Mouse (Mus musculus) mature B cell (primary cell): ENCODE results near the gene Mrps7.
"Not testable (repeated sequence)": the region's sequence is repeated elsewhere in the genome, so short reads cannot be mapped to it uniquely, and the experiment has no call there.

ENCODE experiments used
- in situ Hi-C: fragments of 300-500 bp; cut with MboI; formaldehyde crosslinking; loops from 2 replicates; pipeline ENCODE4 v1.14.3; 2019

The Mrps7 gene

DNA sequence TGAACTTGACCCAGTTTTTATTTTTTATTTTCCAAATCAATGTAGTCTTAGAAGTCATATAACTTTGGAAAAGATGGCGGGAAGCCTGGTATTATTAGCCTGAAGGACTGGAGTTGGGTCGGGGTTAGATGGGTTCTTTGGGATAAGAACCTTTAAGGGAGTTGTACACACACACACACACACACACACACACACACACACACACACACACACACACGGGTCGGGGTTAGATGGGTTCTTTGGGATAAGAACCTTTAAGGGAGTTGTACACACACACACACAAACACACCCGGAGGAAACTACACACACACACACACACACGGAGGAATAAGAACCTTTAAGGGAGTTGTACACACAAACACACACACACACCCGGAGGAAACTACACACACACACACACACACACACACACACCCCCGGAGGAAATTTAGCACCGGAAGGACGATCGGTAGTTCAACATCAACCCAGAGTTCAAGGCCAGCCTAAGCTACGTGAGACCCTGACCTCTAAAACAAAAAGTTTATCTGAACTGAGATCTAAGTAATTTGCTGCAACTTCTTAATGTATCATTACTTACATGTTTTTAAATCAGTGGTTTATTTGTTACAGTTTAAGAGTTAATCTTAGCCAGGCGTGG, 24.9 kb downstream of the Mrps7 start:
- in situ Hi-C loops: no loop called here

DNA sequence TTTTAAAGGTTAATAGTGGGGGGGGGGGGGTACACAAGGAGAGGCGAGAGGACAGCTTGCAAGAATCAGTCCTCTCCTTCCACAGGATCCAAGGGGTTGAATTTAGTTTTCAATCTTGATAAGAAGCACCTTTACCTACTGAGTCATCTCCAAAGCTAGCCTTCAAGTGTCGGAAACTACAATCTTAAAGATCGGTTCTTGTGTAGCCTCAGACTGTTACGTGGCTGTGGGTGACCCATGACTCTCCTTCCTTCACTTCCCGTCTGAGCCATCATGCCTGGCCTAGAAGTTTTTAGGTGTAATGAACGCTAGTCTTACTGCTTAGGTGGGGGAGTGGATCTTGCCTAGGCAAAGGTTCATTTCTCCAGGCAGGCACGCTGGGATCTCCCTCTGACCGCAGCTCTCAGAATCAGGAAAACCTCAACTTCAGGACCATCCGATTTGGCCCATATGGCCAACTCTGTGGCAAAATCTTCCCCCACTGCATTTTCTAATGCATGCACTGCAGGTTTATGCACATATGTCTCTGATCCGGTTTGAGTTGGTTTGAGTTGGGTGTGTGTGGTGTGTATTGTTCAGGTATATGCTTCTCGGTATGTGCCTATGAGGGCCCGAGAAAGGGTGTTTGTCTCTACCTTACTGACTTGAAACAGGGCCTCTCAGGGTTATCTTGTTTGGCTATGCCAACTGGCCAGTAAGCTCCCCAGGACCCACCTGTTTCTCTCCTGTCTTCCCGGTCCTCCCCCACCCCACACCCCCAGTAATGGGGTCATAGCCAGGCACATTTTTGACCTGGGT, 26.2 kb downstream of the Mrps7 start:
- in situ Hi-C loops: no loop called here

GRCm38 (mm10) chr11:115630532-115631504, 27.1 kb downstream of the Mrps7 start:
- in situ Hi-C loops: no loop called here

GRCm38 (mm10) chr11:115631505-115631890, 27.8 kb downstream of the Mrps7 start:
- in situ Hi-C loops: no loop called here

GRCm38 (mm10) chr11:115632247-115632646, 28.5 kb downstream of the Mrps7 start:
- in situ Hi-C loops: no loop called here

DNA sequence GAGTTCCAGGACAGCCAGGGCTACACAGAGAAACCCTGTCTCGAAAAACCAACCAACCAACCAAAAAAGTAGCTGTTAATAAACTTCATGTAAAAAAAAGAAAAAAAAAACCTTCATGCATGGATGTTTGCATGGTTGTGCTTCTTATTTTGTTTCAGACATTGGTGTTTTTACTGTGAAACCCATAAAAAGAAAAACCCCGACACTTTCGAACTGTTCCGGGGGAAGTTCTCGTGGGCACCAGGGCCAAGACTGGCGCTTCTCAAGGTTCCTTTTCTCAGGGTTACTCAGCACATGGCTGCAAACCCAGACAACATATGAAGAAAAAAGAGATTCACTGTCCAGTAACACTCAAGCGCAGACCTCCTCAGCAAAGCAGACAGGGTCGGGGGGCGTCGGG, 29.1 kb downstream of the Mrps7 start:
- in situ Hi-C loops: no loop called here

DNA sequence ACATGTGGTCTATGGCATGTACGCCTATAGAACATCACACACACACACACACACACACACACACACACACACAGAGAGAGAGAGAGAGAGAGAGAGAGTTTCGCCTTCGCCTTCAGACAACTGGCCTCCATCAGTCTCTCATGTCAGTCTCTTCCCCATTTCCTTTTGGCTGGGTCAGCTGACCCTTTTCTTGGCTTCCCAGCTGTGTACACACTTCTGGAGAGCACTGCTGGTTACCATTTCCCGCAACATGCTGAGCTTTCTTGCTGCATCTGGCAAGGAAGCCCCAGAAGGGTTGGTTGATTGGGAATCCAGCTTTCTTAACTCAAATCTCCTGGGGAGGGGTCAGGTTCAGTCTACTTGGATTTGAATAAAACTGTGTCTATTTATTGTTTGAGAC, 30.4 kb downstream of the Mrps7 start:
- in situ Hi-C loops: no loop called here

GRCm38 (mm10) chr11:115635041-115635440, 31.3 kb downstream of the Mrps7 start:
- in situ Hi-C loops: no loop called here

- in situ Hi-C loops: no loop called here
Measured at GRCm38 (mm10) chr11:115635484-115635883, 31.8 kb downstream of the Mrps7 start.

- in situ Hi-C loops: no loop called here
Measured at GRCm38 (mm10) chr11:115636960-115637359, 33.2 kb downstream of the Mrps7 start.

DNA sequence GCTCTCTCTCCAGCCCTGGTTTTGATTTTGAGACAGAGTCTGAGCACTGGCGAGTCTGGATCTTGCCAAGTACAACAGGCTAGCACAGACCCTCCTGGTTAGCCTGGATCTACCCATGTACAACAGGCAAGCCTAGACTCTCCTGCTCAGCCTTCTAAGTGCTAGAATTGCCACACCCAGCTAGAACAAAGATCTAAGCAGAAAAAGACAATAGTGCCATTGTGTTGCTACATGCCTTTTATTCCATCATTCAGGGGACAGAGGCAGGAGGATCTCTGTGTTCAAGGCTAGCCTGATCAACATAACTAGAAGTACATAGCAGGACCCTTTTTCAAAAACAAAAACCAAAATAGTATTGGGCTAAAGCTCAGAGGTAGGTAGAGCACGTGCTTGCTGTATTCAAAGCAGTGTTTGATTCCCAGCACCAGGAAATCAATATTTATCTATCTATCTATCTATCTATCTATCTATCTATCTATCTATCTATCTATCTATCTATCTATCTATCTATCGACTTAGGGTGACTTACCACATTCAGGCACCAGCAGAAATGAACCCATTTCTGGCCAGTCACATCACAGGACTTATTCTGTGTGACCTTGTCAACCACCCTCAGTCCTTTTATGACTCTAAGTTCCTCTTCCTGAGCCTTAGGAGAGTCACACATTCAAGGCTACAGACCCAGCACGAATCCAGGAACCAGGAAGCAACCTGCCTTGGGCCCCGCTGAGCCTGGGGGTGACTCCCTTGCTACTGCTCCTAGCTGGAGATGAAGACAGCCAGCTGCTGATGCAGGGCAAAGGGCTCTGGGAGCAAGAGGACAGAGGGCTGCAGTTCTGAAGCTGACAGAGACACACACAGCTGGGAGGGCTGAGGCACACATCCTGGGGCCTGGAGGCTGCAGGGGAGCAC, 35.0 kb downstream of the Mrps7 start:
- in situ Hi-C loops: no loop called here

DNA sequence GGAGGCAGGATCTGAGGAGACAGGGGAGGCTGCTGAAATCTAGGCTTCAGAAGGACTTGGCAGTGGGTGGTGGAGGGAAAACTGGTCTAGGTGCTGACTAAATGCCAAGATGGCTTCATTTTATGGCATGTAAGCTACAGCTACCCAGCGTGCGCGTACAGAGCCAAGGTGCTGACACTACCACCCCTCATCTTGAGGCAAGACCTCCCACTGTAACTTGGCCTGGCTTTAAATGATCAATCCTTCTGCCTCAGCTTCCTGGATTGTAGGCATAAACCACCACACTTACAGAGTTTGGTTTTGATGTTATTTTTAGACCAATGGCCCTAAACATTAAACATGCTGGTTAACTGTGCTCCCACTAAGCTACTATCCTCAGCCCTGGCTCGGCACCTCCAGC, 35.8 kb downstream of the Mrps7 start:
- in situ Hi-C loops: no loop called here

DNA sequence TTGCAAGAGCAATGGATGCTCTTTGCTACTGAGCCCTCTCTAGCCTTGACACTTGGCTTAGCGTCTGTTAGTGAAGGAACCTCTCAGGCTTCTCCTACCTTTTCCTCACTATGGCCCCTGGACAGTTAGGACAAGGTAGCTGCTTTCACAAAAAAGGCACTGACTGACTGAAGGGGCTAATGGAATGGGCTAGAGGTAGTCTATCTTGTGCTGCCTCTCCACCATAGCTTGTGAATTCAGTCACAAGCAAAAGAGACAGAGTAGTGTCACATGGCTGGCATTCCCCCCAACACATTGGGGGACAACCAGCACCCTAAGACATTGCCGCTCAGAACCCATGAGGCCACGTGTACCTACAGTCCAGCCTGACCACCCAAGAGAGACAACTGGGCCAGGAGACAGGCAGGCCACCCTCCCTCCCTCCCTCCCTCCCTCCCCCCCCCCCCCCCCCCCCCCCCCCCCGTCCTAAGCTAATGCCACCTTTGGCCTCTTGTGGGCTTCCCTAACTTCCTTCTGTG, 36.6 kb downstream of the Mrps7 start:
- in situ Hi-C loops: loop anchor here (5.0 kb wide), 1 partner anchor 77 kb away; no protein-coding TSS in a partner anchor

DNA sequence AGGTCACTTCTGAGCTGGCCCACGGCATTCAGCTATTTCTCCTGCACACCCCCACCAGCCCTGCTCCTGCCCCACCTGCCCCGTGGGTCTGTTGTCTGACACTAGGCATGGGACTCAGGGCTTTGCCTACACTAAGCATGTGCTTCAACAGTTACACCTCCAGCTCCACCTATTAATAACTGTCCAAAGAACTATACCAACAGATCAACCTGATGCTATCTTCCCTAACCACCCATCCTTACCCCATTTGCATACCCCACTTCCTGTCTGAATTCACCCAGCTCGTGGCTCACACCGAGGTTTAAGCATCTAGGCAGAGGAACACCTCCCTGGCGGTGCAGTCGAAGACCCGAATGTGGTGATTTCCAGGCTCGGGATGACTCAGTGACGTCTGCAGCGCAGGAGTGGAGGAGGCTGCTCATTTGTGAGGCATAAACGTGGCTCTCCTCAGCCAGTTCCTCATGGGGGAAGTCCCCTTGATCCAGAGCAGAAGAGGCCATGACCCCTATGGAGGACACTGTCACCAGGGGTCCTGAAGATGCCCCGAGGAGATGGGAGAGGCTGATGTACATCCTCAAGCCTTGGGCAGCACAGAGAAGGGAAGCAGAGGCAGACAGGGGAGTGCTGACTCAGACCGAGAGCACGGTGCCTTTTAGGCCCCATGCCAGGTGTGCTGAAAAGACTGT, 37.4 kb downstream of the Mrps7 start:
- in situ Hi-C loops: loop anchor here (5.0 kb wide), 1 partner anchor 76 kb away; no protein-coding TSS in a partner anchor

DNA sequence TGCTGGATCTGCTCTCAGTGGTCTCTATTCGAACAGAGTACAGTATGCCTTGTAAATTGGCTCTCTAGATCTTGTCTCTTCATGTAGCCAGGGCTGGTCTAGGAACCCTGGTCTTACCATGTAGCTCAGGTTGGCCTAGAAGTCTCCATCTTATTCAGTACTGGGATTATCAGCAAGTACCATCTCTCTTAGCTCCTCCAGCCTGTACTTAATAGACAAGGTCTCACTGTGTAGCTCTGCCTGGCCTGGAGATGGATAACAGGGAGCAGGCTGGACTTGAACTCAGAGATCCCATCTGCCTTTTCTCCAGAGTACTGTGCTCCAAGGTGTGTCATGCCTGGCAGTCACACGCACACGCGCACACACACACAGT, 37.9 kb downstream of the Mrps7 start:
- in situ Hi-C loops: loop anchor here (5.0 kb wide), 1 partner anchor 76 kb away; no protein-coding TSS in a partner anchor

DNA sequence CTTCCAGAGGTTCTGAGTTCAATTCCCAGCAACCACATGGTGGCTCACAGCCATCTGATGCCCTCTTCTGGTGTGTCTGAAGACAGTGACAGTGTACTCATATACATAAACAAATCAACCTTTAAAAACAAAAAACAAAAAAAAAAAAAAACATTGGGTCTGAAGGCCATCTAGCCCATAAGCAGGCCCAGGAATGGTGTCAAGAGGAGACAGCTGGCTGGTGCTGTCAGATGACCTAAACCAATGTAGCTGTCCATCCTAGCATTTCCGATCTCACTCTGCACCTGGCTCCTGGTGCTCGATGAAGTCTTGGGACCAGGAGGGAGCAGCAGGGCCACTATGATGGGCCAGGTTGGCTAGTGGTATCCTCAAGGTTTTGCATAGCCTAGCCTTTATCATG, 39.0 kb downstream of the Mrps7 start:
- in situ Hi-C loops: loop anchor here (5.0 kb wide), 1 partner anchor 75 kb away; no protein-coding TSS in a partner anchor

GRCm38 (mm10) chr11:115643265-115643664, 39.5 kb downstream of the Mrps7 start:
- in situ Hi-C loops: loop anchor here (5.0 kb wide), 1 partner anchor 74 kb away; no protein-coding TSS in a partner anchor

- in situ Hi-C loops: loop anchor here (5.0 kb wide), 1 partner anchor 73 kb away; no protein-coding TSS in a partner anchor
Measured at GRCm38 (mm10) chr11:115644308-115644707, 40.6 kb downstream of the Mrps7 start.

DNA sequence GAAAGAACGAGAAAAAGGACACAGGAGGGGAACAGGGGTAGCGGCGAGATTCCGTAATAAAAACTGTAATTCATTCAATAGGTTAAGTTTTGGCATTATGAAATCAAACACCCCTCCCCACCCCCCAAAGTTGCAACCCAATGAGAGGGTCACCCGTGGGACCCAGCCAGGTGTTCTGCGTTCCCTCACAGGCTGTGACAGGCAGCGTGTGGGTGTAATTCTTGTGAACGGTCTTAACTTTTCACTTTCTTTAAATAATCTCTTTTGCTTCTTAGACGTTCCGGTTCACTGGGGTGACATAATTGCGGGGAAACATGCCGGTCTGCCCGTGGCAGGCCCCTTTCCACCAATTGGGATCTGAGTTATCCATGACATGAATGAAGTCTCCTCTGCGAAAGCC, 41.8 kb downstream of the Mrps7 start:
- in situ Hi-C loops: not testable (repeated sequence)

DNA sequence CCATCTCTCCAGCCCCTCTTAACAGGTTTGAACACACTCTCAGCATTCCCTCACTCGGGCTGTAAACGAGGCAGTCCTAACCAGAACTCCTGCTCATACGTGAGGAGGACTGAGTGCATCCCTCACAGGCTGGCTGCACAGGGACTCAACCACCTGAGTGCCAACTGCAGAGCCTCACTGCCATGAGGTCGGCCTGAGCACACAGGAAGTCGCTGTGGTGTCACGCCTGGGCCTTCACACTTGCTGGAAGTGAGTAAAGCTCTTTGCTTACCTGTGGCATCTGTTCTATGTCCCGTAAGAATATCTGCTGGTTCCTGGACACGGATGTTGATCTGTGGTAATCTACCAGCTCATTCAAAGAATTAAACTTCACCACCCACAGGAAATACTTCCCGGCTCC, 42.7 kb downstream of the Mrps7 start:
- in situ Hi-C loops: no loop called here
